Mouse (Mus musculus): ENCODE results near the gene Tectb. TPM values are rescaled to one million over a fixed set of nuclear protein-coding genes. Genes with fewer than 3 reads are reported as not detected.
A peak's percentile ranks its signal among the peaks of the same experiment; 100 is the strongest.
"Not testable (repeated sequence)": the region's sequence is repeated elsewhere in the genome, so short reads cannot be mapped to it uniquely, and the experiment has no call there.

The Tectb gene
- total RNA-seq, 1 experiment from 2014 or later, result 0.67 TPM

DNA sequence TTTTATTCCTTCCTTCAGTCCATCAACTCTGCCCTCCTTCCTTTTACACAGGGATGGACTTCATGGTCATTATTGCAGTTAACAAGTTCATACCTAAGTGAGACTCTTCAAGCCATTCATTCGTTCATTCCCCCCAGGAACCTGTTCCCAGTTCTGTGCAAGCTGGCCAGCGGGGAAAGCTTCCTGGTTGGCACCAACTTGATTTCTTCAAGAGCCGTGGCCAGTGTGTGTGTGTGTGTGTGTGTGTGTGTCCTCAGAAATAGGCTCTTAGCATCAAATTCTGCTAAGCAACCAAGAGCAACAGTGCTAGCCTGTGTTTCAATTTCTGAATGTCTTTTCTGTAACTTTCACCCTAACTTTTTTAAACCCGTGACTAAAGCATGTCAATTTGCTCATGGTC lies 14.6 kb upstream of the Tectb start:
- no peak for DNase-seq

DNA sequence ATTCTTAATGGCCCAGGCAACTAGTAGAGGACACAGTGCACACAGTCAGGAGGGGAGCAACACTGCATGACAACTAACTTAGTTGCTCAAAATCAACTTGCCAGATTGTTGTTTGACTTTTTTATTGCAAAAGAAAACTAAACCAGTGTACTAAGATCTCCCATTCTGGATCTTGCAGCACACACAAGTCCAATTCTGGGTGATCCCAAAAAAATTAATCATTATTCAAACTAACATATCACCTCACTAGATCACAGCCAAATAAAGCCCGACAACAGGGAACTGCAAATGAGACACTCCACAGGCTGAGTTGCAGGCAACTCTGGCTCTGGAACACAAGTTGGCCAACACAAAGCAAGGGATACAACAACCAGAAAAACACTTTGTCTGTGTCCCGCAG lies 13.8 kb upstream of the Tectb start:
- DNase-seq, result no peak

DNA sequence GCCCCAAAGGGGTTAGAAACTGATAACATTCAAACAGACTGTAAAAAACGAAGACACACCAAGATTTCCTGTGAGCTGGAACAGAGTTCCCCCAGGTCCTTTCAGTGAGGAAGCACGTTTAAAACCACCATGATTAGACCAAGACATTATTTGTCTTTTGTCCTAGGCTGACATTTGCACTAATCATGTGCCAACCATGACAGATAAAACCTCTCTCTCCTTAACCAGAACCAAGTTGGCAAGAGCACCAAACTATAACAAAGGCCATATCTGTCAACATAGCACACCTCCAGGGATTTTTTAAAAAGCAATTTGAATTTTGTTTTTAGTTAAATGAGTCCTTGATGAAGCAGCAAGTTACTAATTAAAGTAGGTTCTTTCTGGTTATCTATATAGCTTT lies 12.8 kb upstream of the Tectb start:
- DNase-seq, result no peak

DNA sequence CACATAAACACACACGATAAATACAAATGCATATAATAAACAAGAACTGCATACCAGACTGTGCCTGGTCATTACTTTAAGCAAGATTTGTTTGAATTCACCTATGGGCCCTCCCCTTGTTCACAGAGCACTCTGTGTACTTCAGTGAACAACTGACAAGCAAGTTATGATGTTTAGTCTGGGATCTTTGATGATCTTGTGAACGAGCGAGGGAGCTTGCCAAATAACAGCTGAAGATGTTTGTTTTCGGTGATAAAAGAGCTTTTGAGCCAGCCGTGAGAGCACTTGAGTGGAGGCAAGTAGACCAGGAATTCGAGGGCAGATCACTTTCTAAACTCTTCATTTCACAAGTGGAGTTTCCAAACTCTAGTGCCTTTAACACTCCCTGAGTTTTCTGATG lies 12.2 kb upstream of the Tectb start:
- DNase-seq, result no peak

DNA sequence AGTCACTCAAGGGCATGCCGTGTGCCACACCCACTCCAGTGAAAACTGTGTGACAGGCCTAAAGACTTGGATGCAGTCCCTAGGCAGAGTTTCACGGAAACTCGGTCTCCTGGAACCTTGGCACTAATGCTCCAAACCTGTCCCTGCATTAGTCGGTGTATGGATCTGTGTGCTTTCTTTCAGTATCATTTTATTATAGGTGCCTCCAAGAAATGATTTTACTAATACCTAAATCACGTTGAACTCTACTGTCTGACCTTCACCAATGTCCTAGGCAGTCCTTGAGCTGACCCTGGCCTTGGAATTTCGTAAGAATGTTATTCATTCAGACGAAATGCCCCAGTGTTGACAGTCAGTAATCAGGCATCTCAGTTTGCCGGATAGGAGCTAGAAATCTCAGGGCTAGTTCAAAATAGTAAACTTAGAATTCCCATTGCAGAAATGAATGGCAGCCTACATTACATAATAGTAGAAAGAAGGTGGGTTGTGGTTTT lies 11.2 kb upstream of the Tectb start:
- not testable (repeated sequence) for DNase-seq

DNA sequence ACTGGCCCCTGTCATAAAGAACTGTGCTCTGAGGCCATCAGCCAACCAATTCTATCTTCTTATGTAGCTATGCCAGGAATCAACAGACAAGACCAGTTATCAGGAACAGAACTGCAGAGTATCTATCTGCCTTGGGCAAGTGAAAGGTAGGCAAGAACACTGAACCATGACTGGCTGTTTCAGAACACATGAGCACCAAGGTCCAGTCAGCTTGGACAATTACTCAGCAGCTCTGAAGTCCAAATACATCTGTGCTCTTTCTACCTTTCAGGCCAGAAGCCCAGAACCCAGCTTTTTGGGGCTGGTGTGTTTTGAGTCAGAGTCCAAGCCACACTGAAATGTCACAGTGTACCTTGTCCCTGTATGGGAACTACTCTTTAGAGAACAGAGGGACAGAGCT lies 10.1 kb upstream of the Tectb start:
- no peak for DNase-seq

DNA sequence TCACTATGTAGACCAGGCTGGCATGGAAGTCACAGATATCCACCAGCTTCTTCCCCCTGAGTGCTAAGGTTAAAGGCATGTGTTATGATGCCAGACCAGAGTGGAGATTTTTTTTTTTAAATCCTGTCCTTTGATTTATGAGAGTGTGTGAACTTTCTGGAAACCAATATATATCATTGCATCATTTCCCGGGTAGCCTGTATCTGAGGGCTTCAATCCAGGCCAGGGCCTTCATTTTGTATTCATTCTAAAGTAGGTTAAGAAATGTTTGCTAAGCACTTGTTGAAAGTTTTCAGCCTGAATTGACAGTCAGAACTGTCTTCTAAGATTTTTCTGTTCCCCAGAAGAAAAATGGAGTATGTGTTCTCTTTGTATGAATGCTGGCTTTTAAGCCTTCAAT lies 8.9 kb upstream of the Tectb start:
- no peak for DNase-seq

GRCm38 (mm10) chr19:55177143-55177542 lies 3.4 kb upstream of the Tectb start:
- DNase-seq, result no peak

GRCm38 (mm10) chr19:55184442-55184841 lies 3.9 kb downstream of the Tectb start:
- DNase-seq, result no peak

DNA sequence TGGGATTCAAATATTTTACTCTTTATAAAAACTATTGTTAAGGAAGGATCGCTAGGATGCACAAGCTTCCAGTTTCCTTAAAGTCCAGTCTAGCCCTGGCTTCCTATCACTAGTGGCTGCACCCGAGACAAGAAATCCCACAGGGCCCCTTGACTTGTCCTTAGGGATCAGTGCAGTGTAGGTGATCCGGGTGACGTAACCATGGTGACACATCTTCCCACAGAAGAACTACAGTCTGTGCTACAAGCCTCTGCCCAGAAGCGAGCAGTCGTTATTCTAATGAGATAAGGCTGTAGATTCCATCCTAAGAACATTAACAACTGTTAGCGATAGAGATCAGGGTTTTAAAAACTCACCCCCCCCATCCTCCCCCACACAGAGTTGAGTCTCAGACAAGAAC lies 4.5 kb downstream of the Tectb start:
- no peak for DNase-seq

DNA sequence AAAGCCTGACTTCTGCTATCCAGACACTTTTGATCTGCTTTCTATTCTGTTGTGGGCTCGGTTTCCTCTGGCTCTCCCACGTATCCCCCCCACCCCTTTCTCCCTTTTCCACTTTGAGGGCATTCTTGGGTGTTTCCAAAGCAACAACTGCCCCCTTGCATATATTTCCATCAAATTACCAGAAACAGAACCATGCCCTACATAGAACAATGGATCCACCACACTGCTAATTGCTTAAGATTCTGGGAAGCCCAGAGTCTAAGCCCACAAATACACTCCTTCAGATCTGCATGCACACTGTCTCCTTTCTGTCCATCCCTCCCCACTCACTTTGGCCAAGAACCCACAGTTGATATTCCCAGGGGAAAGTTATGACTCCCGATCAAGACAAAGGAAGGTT lies 5.1 kb downstream of the Tectb start:
- DNase-seq, result no peak

DNA sequence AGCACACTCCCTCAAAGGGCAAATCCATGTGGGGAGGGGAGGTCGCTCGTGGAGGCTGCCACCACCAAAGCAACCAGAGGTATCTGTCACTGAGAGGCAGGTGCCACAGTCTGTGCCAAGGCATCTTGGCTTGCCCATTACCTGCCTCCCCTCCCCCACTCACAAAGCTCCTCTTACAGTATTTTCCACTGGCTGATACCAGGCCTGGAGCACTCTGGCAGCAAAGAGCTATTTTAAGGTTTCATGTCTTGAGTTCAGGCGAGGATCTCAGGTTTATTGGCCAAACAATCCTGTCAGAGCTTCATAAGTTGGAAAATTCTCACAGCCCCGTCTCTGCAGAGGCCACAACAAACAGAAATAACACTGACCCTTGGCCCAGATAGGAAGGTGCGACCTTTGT lies 9.5 kb downstream of the Tectb start:
- DNase-seq, result no peak

DNA sequence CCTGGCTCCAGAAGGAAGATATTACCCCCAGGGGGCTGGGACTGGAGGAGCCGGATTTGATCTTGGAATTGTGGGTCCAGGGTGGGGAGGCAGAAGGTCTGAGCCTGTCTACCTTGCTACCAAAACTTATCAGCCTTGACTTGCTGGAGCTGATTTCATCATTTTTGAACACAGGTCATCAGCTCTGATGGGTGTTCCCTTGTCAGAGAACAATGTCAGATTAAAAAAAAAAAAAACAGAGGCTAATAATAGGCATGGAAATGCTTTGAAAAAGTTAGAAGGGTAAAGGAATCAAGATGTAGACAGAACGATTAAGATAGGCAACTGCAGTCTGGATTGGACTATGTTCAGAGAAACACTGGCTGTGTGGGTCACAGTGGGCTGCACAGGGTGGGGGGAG lies 11.1 kb downstream of the Tectb start:
- DNase-seq, result no peak

- peak; percentile 46 for DNase-seq
These were observed 11.9 kb downstream of the Tectb start for GRCm38 (mm10) chr19:55192254-55192945.

DNA sequence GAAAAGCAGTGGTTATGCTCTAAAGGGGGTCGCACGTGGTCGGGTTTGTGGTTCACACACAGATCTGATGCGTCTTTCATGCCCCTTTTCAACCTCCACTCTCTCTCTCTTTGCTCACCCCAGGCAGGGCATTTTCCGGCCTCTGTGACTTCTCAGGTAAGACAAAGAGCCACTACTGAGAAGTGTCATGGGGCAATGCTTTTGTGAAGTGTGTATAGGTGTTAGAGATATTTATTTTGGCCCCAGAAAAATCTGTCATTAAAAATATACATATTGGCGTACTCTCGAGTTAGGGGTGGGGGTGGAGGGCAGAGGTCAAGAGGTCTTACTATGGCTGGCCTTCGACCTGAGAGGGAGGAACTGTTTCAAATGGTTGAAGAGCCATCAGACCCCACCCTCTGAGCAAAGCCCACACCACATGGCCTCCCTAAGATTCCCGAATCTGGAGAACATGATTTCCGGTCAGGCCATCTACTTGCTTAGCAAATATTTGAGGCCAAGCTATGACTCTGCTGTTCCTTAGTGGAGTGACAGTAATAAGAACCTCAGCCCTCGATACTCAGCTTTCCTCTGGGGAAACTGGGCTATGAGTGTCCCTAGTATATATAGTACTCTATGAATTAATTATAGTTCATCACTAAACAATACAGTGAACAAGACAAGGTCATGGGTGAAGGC lies 13.3 kb downstream of the Tectb start:
- DNase-seq, result no peak

GRCm38 (mm10) chr19:55194520-55195170 lies 14.1 kb downstream of the Tectb start:
- DNase-seq, result peak; percentile 24

GRCm38 (mm10) chr19:55195574-55195973 lies 15.0 kb downstream of the Tectb start:
- DNase-seq, result peak; percentile 39

DNA sequence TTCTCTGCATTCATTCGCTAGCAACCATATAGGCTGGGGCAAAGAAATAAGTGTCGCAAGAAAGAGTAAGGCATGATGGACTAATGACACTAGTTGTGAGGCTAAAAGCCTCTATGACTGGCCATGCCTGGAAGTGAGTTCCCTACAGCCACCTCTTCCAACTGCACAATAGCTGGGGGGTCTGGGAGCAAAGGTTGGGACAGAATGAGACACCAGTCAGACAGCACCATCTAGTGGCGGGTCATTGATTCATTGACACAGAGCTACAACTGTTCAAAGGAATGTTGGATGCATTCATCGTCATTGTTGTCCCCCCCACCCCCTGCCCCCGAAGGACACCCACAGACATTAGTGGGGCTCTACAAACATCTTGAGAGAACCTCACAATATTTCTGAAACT lies 17.8 kb downstream of the Tectb start:
- DNase-seq, result peak; percentile 49

GRCm38 (mm10) chr19:55206482-55207138 lies 26.1 kb downstream of the Tectb start:
- DNase-seq, result no peak

DNA sequence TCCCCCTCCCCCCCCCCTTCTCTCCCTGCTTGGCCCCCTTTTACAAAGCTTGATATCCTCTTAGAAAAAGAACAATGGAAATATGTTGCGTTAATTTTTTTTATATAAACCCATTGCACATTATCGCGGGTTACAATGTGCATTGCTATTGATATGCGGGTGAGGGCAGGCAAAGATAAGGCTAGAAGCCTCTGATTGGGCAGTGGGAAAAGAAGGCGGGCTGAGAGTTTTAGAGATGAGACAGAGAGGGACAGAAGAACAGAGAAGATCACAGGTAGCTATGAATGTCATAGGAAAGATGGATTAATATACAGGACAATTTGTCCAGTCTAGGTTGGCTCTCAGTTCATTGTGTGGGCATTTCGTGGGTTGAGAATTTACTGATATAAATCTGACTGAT lies 26.7 kb downstream of the Tectb start:
- no peak for DNase-seq

- no peak for DNase-seq
These were observed 27.4 kb downstream of the Tectb start for GRCm38 (mm10) chr19:55207746-55208538.

DNA sequence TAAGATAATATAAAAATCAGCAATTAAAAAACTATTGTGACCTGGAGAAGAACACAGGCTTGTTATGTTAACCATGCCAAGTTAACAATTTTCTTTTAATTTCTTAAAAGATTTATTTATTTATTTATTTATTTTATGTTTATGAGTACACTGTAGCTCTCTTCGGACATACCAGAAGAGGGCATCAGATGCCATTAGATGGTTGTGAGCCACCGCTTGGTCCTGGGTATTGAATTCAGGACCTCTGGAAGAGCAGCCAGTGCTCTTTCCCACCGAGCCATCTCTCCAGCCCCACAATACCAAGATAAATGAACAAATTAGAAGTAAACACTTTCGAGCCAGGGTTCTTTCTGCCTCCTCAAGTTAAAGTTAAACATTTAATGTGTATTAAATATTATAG lies 28.1 kb downstream of the Tectb start:
- no peak for DNase-seq
